Mouse (Mus musculus) lung, postnatal 10 days (tissue): Measurements from ENCODE around the gene Heatr5b.
A peak's percentile ranks its signal among the peaks of the same experiment; 100 is the strongest.
"Not testable (repeated sequence)": the region's sequence is repeated elsewhere in the genome, so short reads cannot be mapped to it uniquely, and the experiment has no call there.

Source experiments
- DNase-seq: peaks from one replicate; pipeline ENCODE4 v3.0.0; 2021

Gene Heatr5b

GRCm38 (mm10) chr17:78834856-78835835, at the start of gene Heatr5b, which contains the start of gene Gpatch11:
Heatr5b (minus strand) TSS chr17:78835364.
Gpatch11 (plus strand) TSS chr17:78835567.
- DNase-seq, result peak; percentile 98

- DNase-seq, result no peak
Measured at GRCm38 (mm10) chr17:78883291-78883690, 48.1 kb upstream of the Heatr5b start.

GRCm38 (mm10) chr17:78882401-78883112, 47.4 kb upstream of the Heatr5b start, which contains the start of gene Eif2ak2:
Eif2ak2 (minus strand) TSS chr17:78882573.
- DNase-seq, result peak; percentile 93

- peak; percentile 42 for DNase-seq
Measured at GRCm38 (mm10) chr17:78881878-78882304, 46.7 kb upstream of the Heatr5b start.

- no peak for DNase-seq
Measured at GRCm38 (mm10) chr17:78873886-78874285, 38.7 kb upstream of the Heatr5b start.

GRCm38 (mm10) chr17:78856243-78856642, 21.1 kb upstream of the Heatr5b start:
- DNase-seq, result no peak

GRCm38 (mm10) chr17:78842271-78842928, 7.2 kb upstream of the Heatr5b start:
- no peak for DNase-seq

GRCm38 (mm10) chr17:78836056-78836455, 892 bp upstream of the Heatr5b start:
- DNase-seq, result no peak

GRCm38 (mm10) chr17:78824346-78824745, 10.8 kb downstream of the Heatr5b start:
- DNase-seq, result no peak

GRCm38 (mm10) chr17:78809582-78809981, 25.6 kb downstream of the Heatr5b start:
- DNase-seq, result no peak

GRCm38 (mm10) chr17:78809019-78809418, 26.1 kb downstream of the Heatr5b start:
- no peak for DNase-seq

- DNase-seq, result no peak
Measured at GRCm38 (mm10) chr17:78797222-78797621, 37.9 kb downstream of the Heatr5b start.

- DNase-seq, result no peak
Measured at GRCm38 (mm10) chr17:78794390-78794789, 40.8 kb downstream of the Heatr5b start.

- no peak for DNase-seq
Measured at GRCm38 (mm10) chr17:78792122-78792521, 43.0 kb downstream of the Heatr5b start.

GRCm38 (mm10) chr17:78791690-78792070, 43.5 kb downstream of the Heatr5b start:
- no peak for DNase-seq

- peak; percentile 10 for DNase-seq
Measured at GRCm38 (mm10) chr17:78791068-78791689, 44.0 kb downstream of the Heatr5b start.

GRCm38 (mm10) chr17:78788273-78788672, 46.9 kb downstream of the Heatr5b start:
- DNase-seq, result not testable (repeated sequence)

GRCm38 (mm10) chr17:78778765-78779164, 56.4 kb downstream of the Heatr5b start:
- DNase-seq, result no peak

- no peak for DNase-seq
Measured at GRCm38 (mm10) chr17:78772317-78772716, 62.8 kb downstream of the Heatr5b start.

- DNase-seq, result no peak
Measured at GRCm38 (mm10) chr17:78770932-78771331, 64.2 kb downstream of the Heatr5b start.

GRCm38 (mm10) chr17:78769341-78769740, 65.8 kb downstream of the Heatr5b start:
- no peak for DNase-seq

GRCm38 (mm10) chr17:78768937-78769336, 66.2 kb downstream of the Heatr5b start:
- DNase-seq, result no peak
